Mouse (Mus musculus): ENCODE measurements at regions not wholly inside any gene's neighbourhood (a gene's known extent, or its start where the extent isn't known, plus 50 kb on each side); places are given as distances from the start of the nearest gene placed in this dataset.

DNA sequence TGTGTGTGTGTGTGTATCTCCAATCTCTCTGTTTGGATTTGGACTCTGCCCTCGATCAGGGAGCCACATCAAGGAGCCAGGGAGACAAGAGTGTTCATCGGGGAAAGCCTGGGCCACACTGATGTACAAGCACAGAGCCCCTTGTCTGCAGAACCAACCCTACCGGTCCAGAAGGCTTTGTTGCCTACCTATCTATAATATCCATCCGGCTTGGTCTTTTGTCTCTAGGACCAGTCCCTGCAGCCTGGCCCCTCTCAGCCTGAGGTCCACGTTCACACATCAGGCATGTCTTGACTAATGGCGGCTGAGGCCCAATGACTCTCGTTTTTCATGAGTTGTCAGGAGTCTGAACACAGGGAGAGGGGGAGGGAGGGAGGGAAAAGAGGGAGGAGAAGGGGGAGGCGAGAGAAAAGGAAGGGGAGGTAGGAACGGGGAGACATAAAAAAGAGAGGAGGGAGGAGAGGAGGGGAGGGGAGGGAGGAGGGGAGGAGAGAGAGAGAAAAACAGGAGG lies 64.7 kb downstream of the Cmpk2 start:
- no peak for ATAC-seq

DNA sequence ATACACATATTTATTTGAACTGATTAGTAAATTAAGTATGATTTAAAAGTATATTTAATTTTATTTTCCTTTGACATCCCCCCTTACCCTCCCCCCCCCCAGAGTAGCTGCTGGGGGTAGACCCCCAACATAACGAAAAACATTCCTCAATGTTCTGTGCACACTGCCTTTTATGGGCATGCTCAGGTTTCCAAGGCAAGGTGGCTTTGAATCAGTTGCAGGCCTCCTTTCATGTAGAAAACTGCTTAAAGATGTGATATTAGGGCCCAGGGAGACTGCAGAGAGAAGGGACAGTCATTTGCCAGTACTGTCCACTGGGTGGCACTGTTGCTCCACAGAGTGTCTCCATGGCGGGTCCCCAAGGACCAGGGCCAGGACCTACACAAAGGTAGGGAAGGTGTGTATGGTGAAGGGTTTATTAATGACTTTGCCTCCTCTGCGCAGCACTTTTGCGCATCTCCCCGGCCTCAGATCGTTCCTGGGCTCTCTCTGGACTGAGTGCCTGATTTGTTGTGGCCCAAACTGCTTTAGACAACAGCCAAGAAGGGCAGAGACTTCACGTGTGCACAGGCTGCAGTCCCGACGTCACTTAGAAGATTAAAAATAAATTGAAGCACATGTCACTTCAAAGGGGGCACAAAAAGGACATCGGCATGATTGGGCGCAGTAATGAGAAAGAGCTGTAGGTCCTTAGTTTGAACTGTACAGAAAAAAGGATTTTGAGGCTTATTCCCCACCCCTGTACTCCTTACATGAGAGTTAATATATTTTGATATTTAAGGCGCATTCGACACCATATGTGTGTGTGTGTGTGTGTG lies 64.0 kb downstream of the Cmpk2 start:
- Histone ChIP-seq H3K4me2 (replicated peaks; ENCODE audit: low read depth) (0 out of 2 replicates have a peak overlapping the region, but pooled peaks have one; percentile 28), H3K9me3 (ENCODE audit: control insufficient read depth) (no peaks in the 10 kb centered on the region), H3K27ac (ENCODE audit: low read depth, low read length) (no peak overlapping the region), H3K4me3 (ENCODE audit: low read depth, low read length) (no peak overlapping the region), H3K9ac (ENCODE audit: low read depth, low read length) (no peak overlapping the region), H3K27me3 (replicated peaks; ENCODE audit: control insufficient read depth, insufficient read depth, low read length) (no peaks in the 10 kb centered on the region), H3K36me3 (ENCODE audit: control insufficient read depth, insufficient read depth) (no peaks in the 10 kb centered on the region), H3K4me1 (replicated peaks; ENCODE audit: control insufficient read depth, insufficient read depth, low read length) (no peaks in the 10 kb centered on the region)
- ATAC-seq: peak; percentile 55; the same call in 1 of the 2 replicates
- 44% methylated on average over 13 of the region's 13 CpGs for WGBS
- TF ChIP-seq CTCF (IDR thresholded peaks at IDR 0.05; ENCODE audit: low read depth): peak; percentile 98

More for the DNA sequence above, 64.7 kb downstream of the Cmpk2 start:
- Histone ChIP-seq H3K9ac (ENCODE audit: low read depth, low read length) (no peak overlapping the region), H3K4me2 (replicated peaks; ENCODE audit: low read depth) (no peak overlapping the region), H3K9me3 (ENCODE audit: control insufficient read depth) (no peaks in the 10 kb centered on the region), H3K4me1 (replicated peaks; ENCODE audit: control insufficient read depth, insufficient read depth, low read length) (no peaks in the 10 kb centered on the region), H3K27me3 (replicated peaks; ENCODE audit: control insufficient read depth, insufficient read depth, low read length) (no peaks in the 10 kb centered on the region), H3K36me3 (ENCODE audit: control insufficient read depth, insufficient read depth) (no peaks in the 10 kb centered on the region), H3K27ac (ENCODE audit: low read depth, low read length) (no peak overlapping the region), H3K4me3 (ENCODE audit: low read depth, low read length) (no peak overlapping the region)
- 65% methylated on average over 9 of the region's 9 CpGs for WGBS
- TF ChIP-seq CTCF (IDR thresholded peaks at IDR 0.05; ENCODE audit: low read depth): no peak

DNA sequence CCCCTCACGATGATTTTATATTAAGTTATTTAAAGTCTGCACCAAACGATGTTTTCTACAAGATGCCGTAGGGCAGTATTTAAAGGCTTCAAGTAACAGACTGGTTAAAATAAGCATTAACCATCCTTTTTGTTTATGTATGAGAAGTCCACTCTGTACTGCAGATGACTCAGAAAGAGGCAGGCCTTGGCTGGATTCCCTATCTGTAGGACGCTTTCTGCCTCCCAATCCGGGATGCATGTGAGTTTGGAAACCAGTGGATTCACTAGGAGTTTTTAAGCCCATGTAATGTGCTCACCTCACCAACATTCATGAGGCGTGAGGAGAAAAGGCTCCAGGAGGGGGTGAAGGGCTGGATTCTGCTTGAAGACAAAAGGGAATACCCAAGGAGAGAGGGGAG lies 63.1 kb downstream of the Cmpk2 start:
- 68% methylated on average over 6 of the region's 6 CpGs for WGBS
- H3K27me3 ChIP-seq (replicated peaks; ENCODE audit: control insufficient read depth, insufficient read depth, low read length): no peaks in the 10 kb centered on the region
- H3K4me3 ChIP-seq (ENCODE audit: low read depth, low read length): no peak overlapping the region
- no peak overlapping the region for H3K4me2 ChIP-seq (replicated peaks; ENCODE audit: low read depth)
- H3K9ac ChIP-seq (ENCODE audit: low read depth, low read length): no peak overlapping the region
- no peaks in the 10 kb centered on the region for H3K36me3 ChIP-seq (ENCODE audit: control insufficient read depth, insufficient read depth)
- no peaks in the 10 kb centered on the region for H3K4me1 ChIP-seq (replicated peaks; ENCODE audit: control insufficient read depth, insufficient read depth, low read length)
- no peaks in the 10 kb centered on the region for H3K9me3 ChIP-seq (ENCODE audit: control insufficient read depth)
- ATAC-seq: no peak
- no peak overlapping the region for H3K27ac ChIP-seq (ENCODE audit: low read depth, low read length)
- TF ChIP-seq CTCF (IDR thresholded peaks at IDR 0.05; ENCODE audit: low read depth): no peak

Measured in intestine, postnatal 0 days (tissue).